Mouse (Mus musculus) heart, embryonic 14.5 days (tissue): Measurements from ENCODE around the gene Mrps31. TPM values are rescaled to one million over a fixed set of nuclear protein-coding genes. Genes with fewer than 3 reads are reported as not detected.

Experiments used
- ATAC-seq: fragments of 200-750 bp; cut with Nextera tagmentation; 2 replicates; pipeline ENCODE4 v1.8.0; 2017; ENCODE audit warnings: low read depth, moderate TSS enrichment; ENCODE audit not compliant: insufficient number of reproducible peaks, insufficient read depth, low FRiP score
- H3K27ac ChIP-seq, 2 experiments: fragments of 200-500 bp in 1 of 2; fragments of 300-500 bp in 1 of 2; sonication (generic) in 1 of 2; replicated peaks in 1 of 2; 2 replicates each; pipeline ENCODE4 v1.5.1; 2012 to 2014; ENCODE audit warnings: low read depth in 2 of 2, low read length in 2 of 2, control low read depth in 1 of 2, mild to moderate bottlenecking in 1 of 2, mixed read lengths in 1 of 2; ENCODE audit not compliant: control insufficient read depth in 1 of 2, insufficient read depth in 1 of 2
- H3K27me3 ChIP-seq: fragments of 300-500 bp; sonication (generic); 2 replicates; pipeline ENCODE4 v1.6.1; 2014; ENCODE audit warnings: mild to moderate bottlenecking, low read length, control low read depth; ENCODE audit not compliant: control insufficient read depth, insufficient read depth
- H3K36me3 ChIP-seq: fragments of 300-500 bp; sonication (generic); 2 replicates; pipeline ENCODE4 v1.6.1; 2014; ENCODE audit warnings: mild to moderate bottlenecking, control low read depth, low read length, mixed read lengths; ENCODE audit not compliant: control insufficient read depth, insufficient read depth
- H3K4me1 ChIP-seq, 2 experiments: fragments of 200-500 bp in 1 of 2; fragments of 300-500 bp in 1 of 2; sonication (generic) in 1 of 2; 2 replicates each; pipeline ENCODE4 v1.6.1; 2012 to 2014; ENCODE audit warnings: low read length in 2 of 2, control low read depth in 1 of 2, mixed read lengths in 1 of 2; ENCODE audit not compliant: control insufficient read depth in 2 of 2, insufficient read depth in 2 of 2
- H3K4me2 ChIP-seq: fragments of 300-500 bp; sonication (generic); 2 replicates; pipeline ENCODE4 v1.6.1; 2014; ENCODE audit warnings: mild to moderate bottlenecking, low read length
- H3K4me3 ChIP-seq, 2 experiments: fragments of 200-500 bp in 1 of 2; fragments of 300-500 bp in 1 of 2; sonication (generic) in 1 of 2; 2 replicates each; pipeline ENCODE4 v1.5.1; 2012 to 2014; ENCODE audit warnings: low read length in 2 of 2, mild to moderate bottlenecking in 2 of 2, control low read depth in 1 of 2, low read depth in 1 of 2, moderate library complexity in 1 of 2; ENCODE audit not compliant: control insufficient read depth in 1 of 2, insufficient read depth in 1 of 2
- H3K9ac ChIP-seq: fragments of 300-500 bp; sonication (generic); 2 replicates; pipeline ENCODE4 v1.6.1; 2014; ENCODE audit warnings: mild to moderate bottlenecking, low read length
- H3K9me3 ChIP-seq: fragments of 300-500 bp; sonication (generic); 2 replicates; pipeline ENCODE4 v1.6.1; 2016; ENCODE audit warnings: low read length, control low read depth; ENCODE audit not compliant: control insufficient read depth
- WGBS: fragments of 180-500 bp; shearing (Covaris S2); extraction: QIAGEN DNeasy Blood & Tissue Kit; methylation state at CpG from one replicate; pipeline ENCODE4 v1.1.7; 2014; 5-methylcytosine and 5-hydroxymethylcytosine counted together
- polyA plus RNA-seq: library from polyadenylated mRNA; unstranded; fragments of >200 nt; fragmentation: Nextera tagmentation; extraction: Ambion mirVana; gene quantifications from 2 replicates; pipeline ENCODE4 v1.2.1, GENCODE M21; 2014

Gene Mrps31
- 51.8 and 52.2 TPM in 2 replicates for polyA plus RNA-seq

- peaks cover 17% of the 10 kb centered on the region for H3K36me3 ChIP-seq
- peak; percentile 89 for ATAC-seq
- H3K4me1 ChIP-seq: peaks cover 0 to 13% of the 10 kb centered on the region in 2 experiments; a peak in 2 of 4 replicates
- H3K27ac ChIP-seq: peak within 1 kb of the TSS; percentile 71 to 88
- H3K4me3 ChIP-seq: peak within 1 kb of the TSS; percentile 64 to 95
- H3K9ac ChIP-seq: peak within 1 kb of the TSS; percentile 83
- peak within 1 kb of the TSS; percentile 88 for H3K4me2 ChIP-seq
- H3K9me3 ChIP-seq: no peaks in the 10 kb centered on the region
- H3K27me3 ChIP-seq: no peaks in the 10 kb centered on the region
- WGBS: under 1% methylated on average over 25 of the region's 25 CpGs
Measured at GRCm38 (mm10) chr8:22411282-22411702, at the start of gene Mrps31. TSS of gene Mrps31 (plus strand) at chr8:22411361.

GRCm38 (mm10) chr8:22376311-22376710, 34.9 kb upstream of the Mrps31 start:
- Histone ChIP-seq H3K9ac (no peak overlapping the region), H3K36me3 (peaks cover 32% of the 10 kb centered on the region), H3K4me1 (no peaks in the 10 kb centered on the region), H3K4me2 (no peak overlapping the region), H3K27me3 (no peaks in the 10 kb centered on the region), H3K27ac (no peak overlapping the region), H3K9me3 (peaks cover under 1% of the 10 kb centered on the region; the same call in 1 of the 2 replicates), H3K4me3 (no peak overlapping the region)
- ATAC-seq: no peak
- 87% methylated on average over 5 of the region's 5 CpGs for WGBS

- H3K9ac ChIP-seq: no peak overlapping the region
- peak; percentile 71; the same call in 1 of the 2 replicates for ATAC-seq
- WGBS: 39% methylated on average over 5 of the region's 5 CpGs
Measured at GRCm38 (mm10) chr8:22376903-22377302, 34.3 kb upstream of the Mrps31 start.

GRCm38 (mm10) chr8:22380934-22381333, 30.2 kb upstream of the Mrps31 start:
- H3K27me3 ChIP-seq: no peaks in the 10 kb centered on the region
- ATAC-seq: no peak
- H3K4me2 ChIP-seq: no peak overlapping the region
- H3K36me3 ChIP-seq: peaks cover 63% of the 10 kb centered on the region
- peaks cover 2% of the 10 kb centered on the region; the same call in 1 of the 2 replicates for H3K9me3 ChIP-seq
- H3K4me1 ChIP-seq: no peaks in the 10 kb centered on the region
- WGBS: 91% methylated on average over 11 of the region's 11 CpGs
- H3K4me3 ChIP-seq: no peak overlapping the region
- H3K27ac ChIP-seq: no peak overlapping the region
- H3K9ac ChIP-seq: no peak overlapping the region

More at GRCm38 (mm10) chr8:22376903-22377302, 34.3 kb upstream of the Mrps31 start:
- Histone ChIP-seq H3K27me3 (no peaks in the 10 kb centered on the region), H3K4me1 (no peaks in the 10 kb centered on the region), H3K36me3 (peaks cover 38% of the 10 kb centered on the region), H3K27ac (no peak overlapping the region), H3K4me2 (no peak overlapping the region), H3K9me3 (peaks cover 2% of the 10 kb centered on the region; the same call in 1 of the 2 replicates), H3K4me3 (no peak overlapping the region)

GRCm38 (mm10) chr8:22382824-22383595, 28.2 kb upstream of the Mrps31 start:
- no peaks in the 10 kb centered on the region for H3K4me1 ChIP-seq
- H3K4me2 ChIP-seq: no peak overlapping the region
- peaks cover 66% of the 10 kb centered on the region for H3K36me3 ChIP-seq
- H3K9me3 ChIP-seq: peaks cover 2% of the 10 kb centered on the region; the same call in 1 of the 2 replicates
- H3K27me3 ChIP-seq: no peaks in the 10 kb centered on the region
- no peak overlapping the region for H3K9ac ChIP-seq
- H3K4me3 ChIP-seq: no peak overlapping the region
- 68% methylated on average over 19 of the region's 19 CpGs for WGBS
- no peak overlapping the region for H3K27ac ChIP-seq
- no peak for ATAC-seq

GRCm38 (mm10) chr8:22385158-22385557, 26.0 kb upstream of the Mrps31 start:
- Histone ChIP-seq H3K27ac (no peak overlapping the region), H3K4me3 (no peak overlapping the region), H3K27me3 (no peaks in the 10 kb centered on the region), H3K9ac (no peak overlapping the region), H3K9me3 (peaks cover 2% of the 10 kb centered on the region; the same call in 1 of the 2 replicates), H3K4me2 (no peak overlapping the region), H3K36me3 (peaks cover 72% of the 10 kb centered on the region), H3K4me1 (no peaks in the 10 kb centered on the region)
- ATAC-seq: no peak
- 90% methylated on average over 6 of the region's 6 CpGs for WGBS

GRCm38 (mm10) chr8:22389874-22390273, 21.3 kb upstream of the Mrps31 start:
- Histone ChIP-seq H3K4me2 (no peak overlapping the region), H3K27ac (no peak overlapping the region), H3K36me3 (peaks cover 48% of the 10 kb centered on the region), H3K4me1 (no peaks in the 10 kb centered on the region), H3K9me3 (no peaks in the 10 kb centered on the region), H3K9ac (no peak overlapping the region), H3K27me3 (no peaks in the 10 kb centered on the region), H3K4me3 (no peak overlapping the region)
- ATAC-seq: no peak
- 79% methylated on average over 10 of the region's 10 CpGs for WGBS
